Mouse (Mus musculus) stomach, embryonic 16.5 days (tissue): ENCODE data around the gene D11Wsu47e. TPM values are rescaled to one million over a fixed set of nuclear protein-coding genes. Genes with fewer than 3 reads are reported as not detected.

Experiments
- ATAC-seq: fragments of 200-750 bp; cut with Nextera tagmentation; 2 replicates; pipeline ENCODE4 v1.8.0; 2017; ENCODE audit warnings: moderate number of reproducible peaks, moderate TSS enrichment; ENCODE audit not compliant: insufficient read depth, low FRiP score
- H3K27ac ChIP-seq: fragments of 300-500 bp; sonication (generic); 2 replicates; pipeline ENCODE4 v1.5.1; 2014; ENCODE audit warnings: low read length
- H3K27me3 ChIP-seq: fragments of 300-500 bp; sonication (generic); 2 replicates; pipeline ENCODE4 v1.6.1; 2014; ENCODE audit warnings: low read length, control low read depth, mixed read lengths; ENCODE audit not compliant: control insufficient read depth, insufficient read depth
- H3K36me3 ChIP-seq: fragments of 300-500 bp; sonication (generic); 2 replicates; pipeline ENCODE4 v1.6.1; 2014; ENCODE audit warnings: low read length; ENCODE audit not compliant: control insufficient read depth, insufficient read depth
- H3K4me1 ChIP-seq: fragments of 300-500 bp; sonication (generic); 2 replicates; pipeline ENCODE4 v1.6.1; 2014; ENCODE audit warnings: low read length, control low read depth, mixed read lengths; ENCODE audit not compliant: control insufficient read depth, insufficient read depth
- H3K4me2 ChIP-seq: fragments of 300-500 bp; sonication (generic); 2 replicates; pipeline ENCODE4 v1.6.1; 2014; ENCODE audit warnings: low read depth, low read length, mixed read lengths
- H3K4me3 ChIP-seq: fragments of 300-500 bp; sonication (generic); replicated peaks from 2 replicates; pipeline ENCODE4 v1.5.1; 2014; ENCODE audit warnings: mild to moderate bottlenecking, low read length
- H3K9ac ChIP-seq: fragments of 300-500 bp; sonication (generic); 2 replicates; pipeline ENCODE4 v1.6.1; 2014; ENCODE audit warnings: low read length
- H3K9me3 ChIP-seq: fragments of 300-500 bp; sonication (generic); replicated peaks from 2 replicates; pipeline ENCODE4 v1.6.1; 2016; ENCODE audit warnings: low read length, control low read depth; ENCODE audit not compliant: control insufficient read depth
- WGBS: fragments of 180-500 bp; shearing (Covaris S2); extraction: QIAGEN DNeasy Blood & Tissue Kit; methylation state at CpG from one replicate; pipeline ENCODE4 v1.1.7; 2014; 5-methylcytosine and 5-hydroxymethylcytosine counted together
- polyA plus RNA-seq: library from polyadenylated mRNA; unstranded; fragments of >200 nt; fragmentation: Nextera tagmentation; extraction: Ambion mirVana; gene quantifications from 2 replicates; pipeline ENCODE4 v1.2.1, GENCODE M21; 2015

Gene D11Wsu47e
- polyA plus RNA-seq, 1 experiment from 2014 or later = 17.1 TPM

DNA sequence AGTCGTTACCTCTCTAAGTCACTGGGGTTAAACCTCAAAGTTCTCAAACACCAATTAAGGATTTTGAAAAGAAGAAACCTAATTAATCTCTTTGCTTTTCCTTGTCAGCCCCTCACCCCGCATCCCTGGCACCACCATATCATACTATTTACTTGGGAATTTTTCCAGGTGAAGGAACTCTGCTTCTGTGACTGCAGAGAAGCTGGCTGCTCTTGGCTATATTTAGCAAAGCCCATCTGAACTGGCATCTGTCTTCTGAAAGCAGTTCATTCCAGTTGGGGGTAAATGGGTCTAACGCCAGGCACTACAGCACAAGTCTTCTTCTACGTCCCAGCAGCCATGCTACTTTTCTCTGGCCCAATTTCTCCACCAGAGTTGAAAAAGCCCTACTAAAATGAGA is 10.6 kb upstream of the D11Wsu47e start:
- H3K27ac ChIP-seq = 0 out of 2 replicates have a peak overlapping the region, but pooled peaks have one; percentile 20

DNA sequence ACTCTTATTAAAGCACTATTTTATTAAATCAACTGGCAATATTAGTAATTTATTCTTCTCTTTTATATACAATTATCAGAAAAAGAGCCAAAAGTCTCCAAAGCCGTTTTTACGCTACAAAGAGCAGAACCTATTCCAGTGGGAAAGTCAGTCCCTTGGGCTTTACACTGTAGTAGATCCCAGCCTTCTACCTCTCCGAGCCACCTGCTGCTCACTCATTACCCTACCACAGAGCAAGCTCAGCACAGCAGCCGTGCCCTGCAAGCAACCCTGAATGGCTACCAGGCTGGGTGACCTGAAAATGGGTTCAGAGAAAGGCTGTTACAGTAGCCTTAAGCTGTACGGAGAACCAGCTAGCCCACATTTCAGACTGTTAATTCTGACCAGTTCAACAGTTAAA is 9.6 kb upstream of the D11Wsu47e start:
- H3K4me3 ChIP-seq = no peak overlapping the region
- H3K27me3 ChIP-seq = no peaks in the 10 kb centered on the region
- H3K27ac ChIP-seq = no peak overlapping the region
- ATAC-seq = no peak
- no peaks in the 10 kb centered on the region for H3K9me3 ChIP-seq
- no peaks in the 10 kb centered on the region for H3K4me1 ChIP-seq
- H3K9ac ChIP-seq = no peak overlapping the region
- peaks cover 10% of the 10 kb centered on the region; the same call in 1 of the 2 replicates for H3K36me3 ChIP-seq
- 87% methylated on average over 5 of the region's 5 CpGs for WGBS
- H3K4me2 ChIP-seq = no peak overlapping the region

More for the DNA sequence above, 10.6 kb upstream of the D11Wsu47e start:
- H3K27me3 ChIP-seq = no peaks in the 10 kb centered on the region
- WGBS = 82% methylated on average over 4 of the region's 4 CpGs
- no peak overlapping the region for H3K4me2 ChIP-seq
- H3K9me3 ChIP-seq = no peaks in the 10 kb centered on the region
- no peak for ATAC-seq
- H3K9ac ChIP-seq = no peak overlapping the region
- H3K36me3 ChIP-seq = peaks cover 10% of the 10 kb centered on the region; the same call in 1 of the 2 replicates
- H3K4me3 ChIP-seq = no peak overlapping the region
- H3K4me1 ChIP-seq = 0 out of 2 replicates have a peak, but pooled peaks cover 2% of the 10 kb centered on the region

DNA sequence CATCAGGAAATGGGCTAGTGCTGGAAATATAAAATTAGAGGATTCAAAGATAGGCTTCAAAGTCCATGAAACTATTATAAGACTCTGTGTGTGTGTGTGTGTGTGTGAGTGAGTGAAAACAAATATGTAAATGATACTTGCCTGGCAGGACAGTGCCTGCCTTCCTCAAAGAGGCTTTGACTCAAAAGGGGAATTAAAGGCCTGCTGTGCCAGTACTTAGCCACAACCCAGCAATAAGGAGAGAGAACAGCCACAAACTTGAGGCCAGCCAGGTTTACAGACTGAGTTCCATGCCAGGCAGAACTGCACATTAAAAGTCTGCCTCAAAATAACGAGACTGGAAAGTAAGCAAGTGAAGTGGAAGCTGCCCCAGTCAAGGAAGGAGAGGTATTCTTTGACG is 7.4 kb upstream of the D11Wsu47e start:
- ATAC-seq = no peak
- Histone ChIP-seq H3K4me2 (no peak overlapping the region), H3K36me3 (peaks cover 6% of the 10 kb centered on the region; the same call in 1 of the 2 replicates), H3K27me3 (no peaks in the 10 kb centered on the region), H3K9me3 (no peaks in the 10 kb centered on the region), H3K27ac (no peak overlapping the region), H3K4me1 (peaks cover 8% of the 10 kb centered on the region), H3K9ac (no peak overlapping the region), H3K4me3 (no peak overlapping the region)
- WGBS = 81% methylated on average over 2 of the region's 2 CpGs

DNA sequence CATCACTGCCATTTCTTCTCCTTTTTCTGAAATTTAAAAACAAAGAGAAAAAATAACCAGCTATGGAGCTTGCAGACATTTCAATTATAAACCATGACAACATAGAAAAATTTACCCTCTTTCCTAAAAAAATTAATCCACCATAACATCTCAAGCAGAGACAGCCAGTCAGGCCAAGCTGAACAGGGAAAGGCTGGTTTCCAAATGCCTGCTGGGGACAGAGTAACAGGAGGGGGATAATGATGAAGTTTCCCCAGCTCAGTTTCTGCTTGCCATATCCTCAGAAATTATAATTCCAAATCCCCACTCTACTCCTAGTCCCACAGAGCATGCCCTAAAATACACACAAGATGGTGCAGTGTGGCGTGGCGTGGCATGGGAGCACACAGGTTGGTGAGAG is 6.8 kb upstream of the D11Wsu47e start:
- ATAC-seq = no peak
- H3K27ac ChIP-seq = no peak overlapping the region
- peaks cover 6% of the 10 kb centered on the region; the same call in 1 of the 2 replicates for H3K36me3 ChIP-seq
- 95% methylated on average over 2 of the region's 2 CpGs for WGBS
- no peak overlapping the region for H3K4me2 ChIP-seq
- H3K9ac ChIP-seq = no peak overlapping the region
- no peak overlapping the region for H3K4me3 ChIP-seq
- H3K4me1 ChIP-seq = peaks cover 12% of the 10 kb centered on the region
- no peaks in the 10 kb centered on the region for H3K9me3 ChIP-seq
- no peaks in the 10 kb centered on the region for H3K27me3 ChIP-seq

DNA sequence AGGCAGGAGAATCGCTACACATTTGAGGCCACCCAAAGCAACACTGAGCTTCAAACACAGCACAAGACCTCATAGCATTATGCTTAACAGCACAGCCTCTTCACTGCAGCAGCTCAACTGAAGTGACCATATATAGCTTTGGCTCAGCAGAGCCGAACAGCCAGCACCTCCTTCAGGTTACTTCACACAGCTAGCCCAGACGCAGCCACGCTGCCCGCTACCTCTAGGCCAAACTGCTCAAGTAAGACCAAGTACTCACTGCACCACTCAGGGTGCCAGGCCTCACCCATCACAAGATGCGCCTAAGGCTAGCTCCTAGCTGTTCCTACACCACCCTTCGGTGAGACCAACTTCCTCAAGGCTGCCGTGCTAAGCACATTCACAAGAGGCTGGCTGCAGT is 5.8 kb upstream of the D11Wsu47e start:
- Histone ChIP-seq H3K36me3 (peaks cover 6% of the 10 kb centered on the region; the same call in 1 of the 2 replicates), H3K9me3 (no peaks in the 10 kb centered on the region), H3K9ac (peak overlapping the region; percentile 26; the same call in 1 of the 2 replicates), H3K4me3 (no peak overlapping the region), H3K27ac (no peak overlapping the region), H3K4me2 (no peak overlapping the region), H3K27me3 (no peaks in the 10 kb centered on the region), H3K4me1 (peaks cover 18% of the 10 kb centered on the region)
- no peak for ATAC-seq
- 78% methylated on average over 8 of the region's 8 CpGs for WGBS

DNA sequence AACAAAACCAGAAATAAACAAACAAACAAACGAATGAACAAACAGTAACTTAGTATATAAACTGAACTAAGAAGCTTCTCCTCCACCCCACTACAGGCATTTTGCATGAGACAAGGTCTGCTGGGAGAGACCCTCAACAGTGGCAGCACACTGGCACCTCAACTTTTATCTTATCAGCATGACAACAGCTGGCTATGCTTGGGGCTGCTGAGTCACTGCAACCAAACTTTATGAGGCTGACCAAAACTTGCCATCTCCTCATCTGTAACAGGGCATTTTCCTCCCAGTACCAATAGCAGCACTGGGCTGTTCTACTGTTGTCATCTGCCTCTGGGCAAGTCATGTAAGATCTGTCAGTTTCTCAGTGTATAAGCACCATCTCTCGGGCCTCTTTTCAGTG is 3.3 kb upstream of the D11Wsu47e start:
- no peak for ATAC-seq
- 79% methylated on average over 2 of the region's 2 CpGs for WGBS
- H3K4me1 ChIP-seq = peaks cover 26% of the 10 kb centered on the region

DNA sequence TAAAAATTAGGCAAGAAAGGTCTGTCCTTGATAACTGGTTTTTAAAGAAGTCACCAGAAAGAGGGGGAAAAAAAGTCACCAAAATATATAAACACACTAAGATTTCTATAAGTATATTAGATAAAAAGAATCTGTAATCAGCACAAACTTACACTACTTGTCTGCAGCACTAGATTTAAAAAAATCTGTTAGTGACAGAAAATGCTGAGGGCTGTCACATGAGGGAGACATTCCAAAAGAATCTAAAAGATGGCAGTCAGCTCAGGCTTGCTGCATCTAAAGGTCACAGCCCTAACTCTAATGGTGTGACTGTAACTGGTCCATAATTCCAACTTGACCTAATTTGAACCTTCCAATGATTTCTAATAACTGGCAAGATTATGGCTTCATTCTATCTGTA is 2.2 kb upstream of the D11Wsu47e start:
- no peaks in the 10 kb centered on the region for H3K36me3 ChIP-seq
- no peaks in the 10 kb centered on the region for H3K9me3 ChIP-seq
- peaks cover 31% of the 10 kb centered on the region for H3K4me1 ChIP-seq
- no peak for ATAC-seq
- no peak overlapping the region for H3K27ac ChIP-seq
- no peak overlapping the region for H3K4me3 ChIP-seq
- no peak overlapping the region for H3K9ac ChIP-seq
- H3K4me2 ChIP-seq = peak overlapping the region; percentile 58
- H3K27me3 ChIP-seq = no peaks in the 10 kb centered on the region

More for the DNA sequence above, 3.3 kb upstream of the D11Wsu47e start:
- no peak overlapping the region for H3K4me3 ChIP-seq
- H3K36me3 ChIP-seq = peaks cover 6% of the 10 kb centered on the region; the same call in 1 of the 2 replicates
- no peak overlapping the region for H3K4me2 ChIP-seq
- H3K27ac ChIP-seq = no peak overlapping the region
- no peak overlapping the region for H3K9ac ChIP-seq
- H3K9me3 ChIP-seq = no peaks in the 10 kb centered on the region
- no peaks in the 10 kb centered on the region for H3K27me3 ChIP-seq

DNA sequence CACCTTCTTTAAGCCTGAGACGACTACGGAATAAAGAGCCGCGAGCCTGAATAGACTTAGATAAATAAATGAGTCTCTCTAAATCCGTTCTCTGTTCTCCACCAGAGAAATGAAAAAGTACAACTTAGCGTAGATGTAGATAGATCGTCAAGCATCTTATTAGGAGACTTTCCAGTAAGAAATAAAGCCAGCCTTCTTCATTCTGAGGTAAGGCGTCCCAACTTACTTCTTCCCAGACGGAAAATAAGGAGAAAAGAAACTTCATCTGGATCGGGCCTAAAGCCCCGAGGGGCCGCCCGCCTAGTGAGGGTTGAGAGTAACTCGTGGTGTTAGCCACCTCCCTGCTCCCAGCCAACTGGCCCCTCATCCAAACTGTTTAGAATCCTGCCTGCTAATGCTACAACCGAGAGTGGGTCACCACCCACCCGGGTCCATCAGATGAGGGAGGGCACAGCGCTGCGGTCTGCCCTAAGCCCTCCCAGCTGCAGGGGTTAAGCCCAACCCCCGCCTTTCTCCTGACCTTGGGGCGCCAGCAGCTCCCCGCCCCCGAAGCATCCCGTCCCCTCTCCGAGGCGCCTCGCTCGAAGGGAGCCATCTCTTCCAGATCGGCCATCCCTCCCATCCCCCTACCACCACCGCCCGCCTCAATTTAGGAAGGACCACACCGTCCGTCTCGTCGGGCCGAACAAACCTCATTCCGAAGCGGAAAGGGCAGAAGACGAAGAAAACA is 1.1 kb upstream of the D11Wsu47e start:
- H3K9me3 ChIP-seq = no peaks in the 10 kb centered on the region
- H3K4me3 ChIP-seq = peak overlapping the region; percentile 95
- peak; percentile 29; the same call in 1 of the 2 replicates for ATAC-seq
- peaks cover 2% of the 10 kb centered on the region; the same call in 1 of the 2 replicates for H3K36me3 ChIP-seq
- H3K9ac ChIP-seq = peak overlapping the region; percentile 92
- peaks cover 33% of the 10 kb centered on the region for H3K4me1 ChIP-seq
- H3K4me2 ChIP-seq = peak overlapping the region; percentile 58
- H3K27me3 ChIP-seq = no peaks in the 10 kb centered on the region
- peak overlapping the region; percentile 97 for H3K27ac ChIP-seq
- WGBS = under 1% methylated on average over 36 of the region's 38 CpGs

DNA sequence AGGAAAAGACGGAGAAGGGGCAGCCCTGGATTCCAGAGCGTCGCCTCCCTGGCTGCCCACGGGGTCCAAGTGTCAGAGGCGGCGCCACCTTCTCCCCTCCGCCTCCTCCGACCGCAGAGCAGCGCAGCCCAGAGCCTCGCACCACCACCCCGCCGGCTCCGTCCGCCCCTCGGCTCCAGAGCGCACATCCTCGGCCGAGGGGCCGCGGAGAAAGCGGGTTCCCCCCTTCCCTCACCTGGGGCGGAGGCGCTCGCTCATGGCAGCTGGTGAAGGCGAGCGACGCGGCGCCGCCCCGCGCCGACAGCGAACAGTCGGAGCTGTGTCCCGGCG is 620 bp upstream of the D11Wsu47e start:
- no peaks in the 10 kb centered on the region for H3K27me3 ChIP-seq
- peak overlapping the region; percentile 97 for H3K27ac ChIP-seq
- 1% methylated on average over 36 of the region's 38 CpGs for WGBS
- peaks cover 6% of the 10 kb centered on the region; the same call in 1 of the 2 replicates for H3K36me3 ChIP-seq
- H3K9me3 ChIP-seq = no peaks in the 10 kb centered on the region
- peaks cover 33% of the 10 kb centered on the region for H3K4me1 ChIP-seq
- peak overlapping the region; percentile 58 for H3K4me2 ChIP-seq
- peak overlapping the region; percentile 95 for H3K4me3 ChIP-seq
- peak overlapping the region; percentile 92 for H3K9ac ChIP-seq
- peak; percentile 67; the same call in 1 of the 2 replicates for ATAC-seq
